Mouse (Mus musculus) MN1 (cell line): ENCODE results near the gene Ripor2.

Experiments
- DNase-seq: peaks from one replicate; pipeline ENCODE4 v3.0.0-alpha.2; 2016; ENCODE audit warnings: low spot score

The Ripor2 gene

GRCm38 (mm10) chr13:24617076-24617798 is 35.2 kb downstream of the Ripor2 start:
- DNase-seq = no peak

GRCm38 (mm10) chr13:24617799-24618130 is 35.8 kb downstream of the Ripor2 start:
- no peak for DNase-seq

GRCm38 (mm10) chr13:24619711-24620110 is 37.7 kb downstream of the Ripor2 start:
- no peak for DNase-seq

- DNase-seq = no peak
Measured at GRCm38 (mm10) chr13:24620439-24620838, 38.5 kb downstream of the Ripor2 start.

- DNase-seq = no peak
Measured at GRCm38 (mm10) chr13:24623631-24624030, 41.6 kb downstream of the Ripor2 start.

GRCm38 (mm10) chr13:24625071-24625470 is 43.1 kb downstream of the Ripor2 start:
- no peak for DNase-seq

GRCm38 (mm10) chr13:24626698-24627436 is 44.9 kb downstream of the Ripor2 start:
- no peak for DNase-seq

GRCm38 (mm10) chr13:24628192-24628591 is 46.2 kb downstream of the Ripor2 start:
- DNase-seq = no peak

GRCm38 (mm10) chr13:24629073-24629621 is 47.2 kb downstream of the Ripor2 start:
- DNase-seq = no peak

GRCm38 (mm10) chr13:24630364-24630763 is 48.4 kb downstream of the Ripor2 start:
- DNase-seq = no peak

GRCm38 (mm10) chr13:24632988-24633577 is 51.1 kb downstream of the Ripor2 start:
- no peak for DNase-seq

GRCm38 (mm10) chr13:24634346-24635120 is 52.5 kb downstream of the Ripor2 start:
- DNase-seq = no peak

- no peak for DNase-seq
Measured at GRCm38 (mm10) chr13:24638371-24639214, 56.6 kb downstream of the Ripor2 start.

GRCm38 (mm10) chr13:24639215-24640165 is 57.5 kb downstream of the Ripor2 start:
- no peak for DNase-seq

GRCm38 (mm10) chr13:24640166-24640560 is 58.2 kb downstream of the Ripor2 start:
- DNase-seq = no peak

- no peak for DNase-seq
Measured at GRCm38 (mm10) chr13:24640836-24641385, 58.9 kb downstream of the Ripor2 start.

GRCm38 (mm10) chr13:24641491-24642430 is 59.8 kb downstream of the Ripor2 start:
- no peak for DNase-seq

GRCm38 (mm10) chr13:24645146-24645545 is 63.2 kb downstream of the Ripor2 start:
- no peak for DNase-seq

GRCm38 (mm10) chr13:24646324-24646723 is 64.3 kb downstream of the Ripor2 start:
- no peak for DNase-seq
